ENCODE assay signal across 8 mouse cellular contexts in genomic region chrX:169880826-169881225, GRCm38 (mm10).
DNase-seq lines count a peak whose midpoint lies in the region; ATAC-seq and TF ChIP-seq lines count a peak whose summit lies in the region.

No protein-coding gene starts in this region.

- no peak for TF ChIP-seq CTCF in lung, adult 2 months (IDR thresholded peaks at IDR 0.05; ENCODE audit: insufficient read depth, low read length)

- H3K9ac ChIP-seq in embryonic facial prominence, embryonic 13.5 days, result peak overlapping the region; percentile 71
- H3K9ac ChIP-seq in hindbrain, embryonic 15.5 days, result peak overlapping the region; percentile 50; the same call in 1 of the 2 replicates

- TF ChIP-seq POLR2A in lung, adult 2 months (IDR thresholded peaks at IDR 0.05; ENCODE audit: borderline replicate concordance, extremely low read depth, low read depth, low read length), result no peak

- H3K4me1 ChIP-seq in embryonic facial prominence, embryonic 13.5 days, result peaks cover 6% of the 10 kb centered on the region; the same call in 1 of the 2 replicates
- H3K4me1 ChIP-seq in hindbrain, embryonic 15.5 days (replicated peaks), result 0 out of 2 replicates have a peak, but pooled peaks cover 7% of the 10 kb centered on the region
- H3K4me1 ChIP-seq in lung, adult 2 months (ENCODE audit: control insufficient read depth, insufficient read depth, low read length), result no peaks in the 10 kb centered on the region

- H3K36me3 ChIP-seq in embryonic facial prominence, embryonic 13.5 days, result no peaks in the 10 kb centered on the region
- no peaks in the 10 kb centered on the region for H3K36me3 ChIP-seq in hindbrain, embryonic 15.5 days

- H3K27ac ChIP-seq in embryonic facial prominence, embryonic 13.5 days, result peak overlapping the region; percentile 51; the same call in 1 of the 2 replicates
- H3K27ac ChIP-seq in hindbrain, embryonic 15.5 days (replicated peaks), result no peak overlapping the region

- H3K9me3 ChIP-seq in embryonic facial prominence, embryonic 13.5 days, result no peaks in the 10 kb centered on the region
- no peaks in the 10 kb centered on the region for H3K9me3 ChIP-seq in hindbrain, embryonic 15.5 days

- DNase-seq in heart, adult 18-20 months, result peak; percentile 32 to 41
- DNase-seq in heart, adult 8-10 months (ENCODE audit: low spot score), result no peak
- DNase-seq in lung, adult 2 months, result peak; percentile 42
- no peak for DNase-seq in cerebellum, postnatal 36 days
- DNase-seq in layer of hippocampus, postnatal 25 days (ENCODE audit: extremely low spot score in 1 of 2, low spot score in 1 of 2), result no peak

- ATAC-seq in embryonic facial prominence, embryonic 13.5 days (ENCODE audit: insufficient number of reproducible peaks, insufficient read depth, low FRiP score, low TSS enrichment, low read depth), result no peak
- no peak for ATAC-seq in hindbrain, embryonic 15.5 days (ENCODE audit: low FRiP score, low read depth)
- ATAC-seq in neutrophil, adult 5-6 weeks (ENCODE audit: extremely low read depth, insufficient number of reproducible peaks, low FRiP score, poor library complexity, severe bottlenecking), result peak; percentile 61; the same call in 1 of the 2 replicates

- whole genome bisulfite sequencing in embryonic facial prominence, embryonic 13.5 days, result 24% methylated on average over 10 of the region's 10 CpGs
- WGBS in hindbrain, embryonic 15.5 days, result 24% methylated on average over 10 of the region's 10 CpGs
- WGBS in lung, adult 2 months, result 37% methylated on average over 10 of the region's 10 CpGs

- peak overlapping the region; percentile 54 for H3K4me3 ChIP-seq in embryonic facial prominence, embryonic 13.5 days
- H3K4me3 ChIP-seq in hindbrain, embryonic 15.5 days, result peak overlapping the region; percentile 53
- H3K4me3 ChIP-seq in lung, adult 2 months (replicated peaks; ENCODE audit: extremely low read depth, low read depth, low read length), result peak overlapping the region; percentile 48

- peaks cover 34% of the 10 kb centered on the region for H3K27me3 ChIP-seq in embryonic facial prominence, embryonic 13.5 days
- H3K27me3 ChIP-seq in hindbrain, embryonic 15.5 days, result peaks cover 5% of the 10 kb centered on the region; the same call in 1 of the 2 replicates

- peak overlapping the region; percentile 68 for H3K4me2 ChIP-seq in embryonic facial prominence, embryonic 13.5 days
- H3K4me2 ChIP-seq in hindbrain, embryonic 15.5 days, result peak overlapping the region; percentile 70

Comparison
In these comparisons a context has a peak if more than half of its experiments do, and no peak if none do; other contexts are left out.
1. DNase-seq: peak in heart, adult 18-20 months (2 of 2) and lung, adult 2 months (single experiment); none in heart, adult 8-10 months (single experiment), cerebellum, postnatal 36 days (0 of 2) and layer of hippocampus, postnatal 25 days (0 of 2).
2. Peak in every context shown above with its lines, with median percentiles within 50 percentile points of each other: H3K4me3 ChIP-seq.